26 mouse cellular contexts compared by ENCODE assay signal in genomic region chr1:169693040-169693439, GRCm38 (mm10). TPM values are rescaled to one million over a fixed set of nuclear protein-coding genes. Genes with fewer than 3 reads are reported as not detected.
DNase-seq lines count a peak whose midpoint lies in the region; ATAC-seq lines count a peak whose summit lies in the region.
"Had no signal": no experiment of that assay in that cellular context is flagged by ENCODE, and none has a peak within 500 bp of the region (broad histone marks: within the 10 kb centered on the region; RNA-seq: fewer than 3 reads in every experiment).

No protein-coding gene starts in this region.

- WGBS in hindbrain, embryonic 12.5 days = 53% methylated on average over 2 of the region's 2 CpGs
- WGBS in hindbrain, embryonic 10.5 days = 77% methylated on average over 2 of the region's 2 CpGs
- WGBS in midbrain, embryonic 12.5 days = 66% methylated on average over 2 of the region's 2 CpGs
- 78% methylated on average over 2 of the region's 2 CpGs for WGBS in midbrain, embryonic 10.5 days
- WGBS in neural tube, embryonic 11.5 days = 56% methylated on average over 2 of the region's 2 CpGs

- peak; percentile 52; the same call in 1 of the 2 replicates for ATAC-seq in hindbrain, embryonic 12.5 days (ENCODE audit: low FRiP score)
- peak; percentile 38; the same call in 1 of the 2 replicates for ATAC-seq in midbrain, embryonic 12.5 days (ENCODE audit: low FRiP score, low read depth)
- peak; percentile 65; the same call in 1 of the 2 replicates for ATAC-seq in neural tube, embryonic 11.5 days (ENCODE audit: insufficient read depth, low FRiP score, low TSS enrichment)
- ATAC-seq: forebrain, embryonic 13.5 days; forebrain, embryonic 16.5 days; inflammation-experienced regulatory T-cells, adult 6 months had no signal

- no peak overlapping the region for H3K9ac ChIP-seq in hindbrain, embryonic 12.5 days
- no peak overlapping the region for H3K9ac ChIP-seq in midbrain, embryonic 12.5 days (replicated peaks)
- no peak overlapping the region for H3K9ac ChIP-seq in neural tube, embryonic 11.5 days (ENCODE audit: low read length)
- H3K9ac ChIP-seq: forebrain, embryonic 13.5 days; heart, embryonic 13.5 days; hindbrain, embryonic 15.5 days had no signal

- no peaks in the 10 kb centered on the region for H3K36me3 ChIP-seq in hindbrain, embryonic 12.5 days
- no peaks in the 10 kb centered on the region for H3K36me3 ChIP-seq in hindbrain, embryonic 10.5 days
- no peaks in the 10 kb centered on the region for H3K36me3 ChIP-seq in midbrain, embryonic 12.5 days
- H3K36me3 ChIP-seq in midbrain, embryonic 10.5 days = no peaks in the 10 kb centered on the region
- no peaks in the 10 kb centered on the region for H3K36me3 ChIP-seq in neural tube, embryonic 11.5 days (ENCODE audit: control insufficient read depth, insufficient read depth, low read length)
- H3K36me3 ChIP-seq: forebrain, embryonic 10.5 days; G1E; heart, embryonic 10.5 days; heart, embryonic 13.5 days; hindbrain, embryonic 15.5 days had no signal

- H3K4me3 ChIP-seq in hindbrain, embryonic 12.5 days = no peak overlapping the region
- H3K4me3 ChIP-seq in hindbrain, embryonic 10.5 days = no peak overlapping the region
- no peak overlapping the region for H3K4me3 ChIP-seq in midbrain, embryonic 12.5 days
- no peak overlapping the region for H3K4me3 ChIP-seq in midbrain, embryonic 10.5 days
- no peak overlapping the region for H3K4me3 ChIP-seq in neural tube, embryonic 11.5 days (ENCODE audit: low read depth, low read length)
- H3K4me3 ChIP-seq: forebrain, embryonic 10.5 days; forebrain, embryonic 13.5 days; heart, adult 2 months; heart, embryonic 10.5 days; heart, embryonic 13.5 days; hindbrain, embryonic 15.5 days had no signal

- H3K4me1 ChIP-seq in hindbrain, embryonic 12.5 days = peaks cover 4% of the 10 kb centered on the region; the same call in 1 of the 2 replicates
- peaks cover 5% of the 10 kb centered on the region for H3K4me1 ChIP-seq in hindbrain, embryonic 10.5 days (replicated peaks)
- H3K4me1 ChIP-seq in midbrain, embryonic 12.5 days = peaks cover 7% of the 10 kb centered on the region; the same call in 1 of the 2 replicates
- peaks cover 12% of the 10 kb centered on the region for H3K4me1 ChIP-seq in midbrain, embryonic 10.5 days
- no peaks in the 10 kb centered on the region for H3K4me1 ChIP-seq in neural tube, embryonic 11.5 days (ENCODE audit: control insufficient read depth, insufficient read depth, low read length)
- H3K4me1 ChIP-seq: forebrain, embryonic 10.5 days; heart, embryonic 10.5 days; heart, embryonic 13.5 days; hindbrain, embryonic 15.5 days had no signal

- no peaks in the 10 kb centered on the region for H3K27me3 ChIP-seq in hindbrain, embryonic 12.5 days
- H3K27me3 ChIP-seq in hindbrain, embryonic 10.5 days (ENCODE audit: insufficient read depth, poor library complexity, severe bottlenecking) = no peaks in the 10 kb centered on the region
- H3K27me3 ChIP-seq in midbrain, embryonic 12.5 days = no peaks in the 10 kb centered on the region
- H3K27me3 ChIP-seq in midbrain, embryonic 10.5 days (ENCODE audit: low read depth, poor library complexity, severe bottlenecking) = no peaks in the 10 kb centered on the region
- H3K27me3 ChIP-seq in neural tube, embryonic 11.5 days (ENCODE audit: control insufficient read depth, insufficient read depth, low read length) = no peaks in the 10 kb centered on the region
- H3K27me3 ChIP-seq: forebrain, embryonic 13.5 days; heart, embryonic 13.5 days; hindbrain, embryonic 15.5 days; Patski had no signal

- DNase-seq in hindbrain, embryonic 10.5 days (ENCODE audit: low spot score) = no peak
- DNase-seq in midbrain, embryonic 10.5 days (ENCODE audit: low spot score) = no peak
- DNase-seq in neural tube, embryonic 11.5 days (ENCODE audit: low spot score) = no peak
- DNase-seq in neural tube, embryonic 10.5 days (ENCODE audit: extremely low spot score, low spot score) = no peak
- DNase-seq: adrenal gland, postnatal 10 days; adrenal gland, postnatal 36 days; B cell, adult 2 months; cerebellum, adult 18-20 months; cerebellum, adult 9-10 months; cerebellum, postnatal 14 days; gastrocnemius, postnatal 10 days; gastrocnemius, postnatal 36 days; heart, adult 2 months; heart, postnatal 14 days; heart, postnatal 4 days had no signal

- H3K9me3 ChIP-seq in hindbrain, embryonic 12.5 days (replicated peaks) = no peaks in the 10 kb centered on the region
- H3K9me3 ChIP-seq in hindbrain, embryonic 10.5 days = no peaks in the 10 kb centered on the region
- H3K9me3 ChIP-seq in midbrain, embryonic 12.5 days = no peaks in the 10 kb centered on the region
- no peaks in the 10 kb centered on the region for H3K9me3 ChIP-seq in midbrain, embryonic 10.5 days (replicated peaks)
- H3K9me3 ChIP-seq in neural tube, embryonic 11.5 days (ENCODE audit: control insufficient read depth, low read length) = no peaks in the 10 kb centered on the region
- H3K9me3 ChIP-seq: forebrain, embryonic 10.5 days; forebrain, embryonic 13.5 days; heart, embryonic 10.5 days; heart, embryonic 13.5 days; hindbrain, embryonic 15.5 days had no signal

- H3K4me2 ChIP-seq in hindbrain, embryonic 12.5 days (replicated peaks) = no peak overlapping the region
- H3K4me2 ChIP-seq in midbrain, embryonic 12.5 days (replicated peaks) = no peak overlapping the region
- H3K4me2 ChIP-seq in neural tube, embryonic 11.5 days (ENCODE audit: low read depth) = no peak overlapping the region
- H3K4me2 ChIP-seq: forebrain, embryonic 13.5 days; heart, embryonic 13.5 days; hindbrain, embryonic 15.5 days had no signal

- no peak overlapping the region for H3K27ac ChIP-seq in hindbrain, embryonic 12.5 days
- H3K27ac ChIP-seq in hindbrain, embryonic 10.5 days = no peak overlapping the region
- no peak overlapping the region for H3K27ac ChIP-seq in midbrain, embryonic 12.5 days (replicated peaks)
- no peak overlapping the region for H3K27ac ChIP-seq in midbrain, embryonic 10.5 days (replicated peaks)
- H3K27ac ChIP-seq in neural tube, embryonic 11.5 days (ENCODE audit: low read depth, low read length) = no peak overlapping the region
- H3K27ac ChIP-seq: forebrain, embryonic 10.5 days; forebrain, embryonic 13.5 days; heart, adult 2 months; heart, embryonic 10.5 days; heart, embryonic 13.5 days; hindbrain, embryonic 15.5 days had no signal

RNA-seq across cellular contexts. Expression of gene Rgs5, which starts 37.7 kb away (rescaled TPM):
- polyA plus RNA-seq in hindbrain, embryonic 12.5 days (2016; fragmentation: Nextera tagmentation; extraction: Ambion mirVana) = 5.3 and 5.8 TPM in 2 replicates
- polyA plus RNA-seq in hindbrain, embryonic 10.5 days (2016; fragmentation: Nextera tagmentation; extraction: Ambion mirVana) = 0.45 and 1.4 TPM in 2 replicates
- 4.7 and 5.5 TPM in 2 replicates for polyA plus RNA-seq in midbrain, embryonic 12.5 days (2016; fragmentation: Nextera tagmentation; extraction: Ambion mirVana)
- polyA plus RNA-seq in midbrain, embryonic 10.5 days (2016; fragmentation: Nextera tagmentation; extraction: Ambion mirVana) = 0.28 and 0.81 TPM in 2 replicates
- polyA plus RNA-seq in neural tube, embryonic 11.5 days (2014; fragmentation: Nextera tagmentation; extraction: Ambion mirVana) = 10.2 TPM in 2 replicates
- polyA plus RNA-seq: G1E had no signal

RNA-seq across cellular contexts. Expression of gene Rgs4, which starts 54.4 kb away (rescaled TPM):
- 20.1 and 24.5 TPM in 2 replicates for polyA plus RNA-seq in hindbrain, embryonic 12.5 days (2016; fragmentation: Nextera tagmentation; extraction: Ambion mirVana)
- polyA plus RNA-seq in hindbrain, embryonic 10.5 days (2016; fragmentation: Nextera tagmentation; extraction: Ambion mirVana) = 14.9 and 25.3 TPM in 2 replicates
- polyA plus RNA-seq in midbrain, embryonic 12.5 days (2016; fragmentation: Nextera tagmentation; extraction: Ambion mirVana) = 17.4 and 17.9 TPM in 2 replicates
- polyA plus RNA-seq in midbrain, embryonic 10.5 days (2016; fragmentation: Nextera tagmentation; extraction: Ambion mirVana) = 5.9 and 13.8 TPM in 2 replicates
- 33.1 and 44.0 TPM in 2 replicates for polyA plus RNA-seq in neural tube, embryonic 11.5 days (2014; fragmentation: Nextera tagmentation; extraction: Ambion mirVana)
- polyA plus RNA-seq: G1E; inflammation-experienced regulatory T-cells, adult 6 months had no signal
